Mouse (Mus musculus): ENCODE measurements at regions not wholly inside any gene's neighbourhood (a gene's known extent, or its start where the extent isn't known, plus 50 kb on each side); places are given as distances from the start of the nearest gene placed in this dataset.

- no peak for TF ChIP-seq CTCF (IDR thresholded peaks at IDR 0.05; ENCODE audit: insufficient read depth, low read length)
- TF ChIP-seq POLR2A (IDR thresholded peaks at IDR 0.05; ENCODE audit: borderline replicate concordance, extremely low read depth, low read depth, low read length), result no peak
These were observed 298.9 kb downstream of the Slc4a3 start for GRCm38 (mm10) chr1:75844981-75845380.
